Mouse (Mus musculus) lung, postnatal 4 days (tissue): Measurements from ENCODE around the gene Foxp1.

ENCODE experiments used
- DNase-seq, 2 experiments: peaks; one replicate each; pipeline ENCODE4 v3.0.0; 2021

Foxp1 gene

GRCm38 (mm10) chr6:99249496-99250030, 273.0 kb downstream of the Foxp1 start:
- DNase-seq = no peak

DNA sequence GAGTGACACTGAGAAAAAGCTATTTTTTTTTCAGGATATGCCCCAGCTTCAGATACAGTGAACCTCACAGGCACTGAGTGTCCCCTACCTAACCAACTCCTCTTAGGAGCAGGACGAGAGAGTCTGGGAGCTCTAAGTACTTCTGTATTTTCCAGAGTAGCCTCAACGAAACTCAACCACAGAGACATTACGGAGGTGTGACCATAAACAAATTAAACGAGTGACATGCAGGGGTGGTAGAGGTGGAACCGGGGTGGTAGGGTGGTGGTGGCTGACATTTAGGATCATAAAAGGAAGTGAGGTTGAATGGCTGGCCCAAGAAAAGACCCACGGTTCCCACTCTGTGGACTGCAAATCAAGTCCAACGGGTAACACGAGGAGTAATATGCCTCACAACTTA, 274.1 kb downstream of the Foxp1 start:
- no peak for DNase-seq

- no peak for DNase-seq
Measured at GRCm38 (mm10) chr6:99241625-99242395, 280.7 kb downstream of the Foxp1 start.

DNA sequence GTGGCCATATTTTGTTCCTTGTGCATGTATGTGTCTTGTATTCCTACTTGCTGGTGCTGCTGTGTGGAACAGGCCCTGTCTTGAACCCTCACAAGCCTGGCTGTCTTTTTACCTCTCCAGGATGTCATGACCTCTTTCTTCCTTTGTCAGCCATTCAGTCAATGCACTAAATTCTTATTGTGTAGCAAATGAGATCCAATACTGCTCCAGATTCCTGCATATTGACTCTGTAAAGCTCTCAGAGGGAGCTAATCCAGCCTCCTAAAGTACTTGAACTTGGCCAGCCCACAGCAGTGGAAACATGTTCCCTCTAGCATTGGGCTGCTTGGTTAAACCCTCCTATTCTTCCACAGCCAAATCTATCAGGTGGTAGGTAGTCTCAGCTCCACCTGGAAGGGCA, 281.8 kb downstream of the Foxp1 start:
- no peak for DNase-seq

- DNase-seq = no peak
Measured at GRCm38 (mm10) chr6:99235588-99235987, 286.9 kb downstream of the Foxp1 start.

DNA sequence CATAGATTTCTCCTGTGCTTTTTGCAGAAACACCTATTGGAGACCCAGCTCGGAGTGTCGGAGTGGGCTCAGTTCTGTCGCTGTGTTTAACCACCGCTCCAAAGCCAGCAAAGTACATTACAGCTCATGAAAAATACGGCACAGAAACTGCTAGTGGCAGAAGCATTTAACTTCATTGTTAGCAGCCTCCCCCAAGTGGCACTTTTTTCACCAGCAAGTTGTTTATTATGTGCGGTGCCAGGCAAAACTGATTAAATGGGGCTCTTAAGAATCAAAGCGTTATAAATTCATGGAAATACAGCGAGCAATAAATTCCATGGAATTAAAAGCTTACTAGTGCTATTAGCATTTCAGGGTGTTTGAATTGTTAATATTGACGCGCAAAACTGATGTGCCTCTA, 289.1 kb downstream of the Foxp1 start:
- no peak for DNase-seq

DNA sequence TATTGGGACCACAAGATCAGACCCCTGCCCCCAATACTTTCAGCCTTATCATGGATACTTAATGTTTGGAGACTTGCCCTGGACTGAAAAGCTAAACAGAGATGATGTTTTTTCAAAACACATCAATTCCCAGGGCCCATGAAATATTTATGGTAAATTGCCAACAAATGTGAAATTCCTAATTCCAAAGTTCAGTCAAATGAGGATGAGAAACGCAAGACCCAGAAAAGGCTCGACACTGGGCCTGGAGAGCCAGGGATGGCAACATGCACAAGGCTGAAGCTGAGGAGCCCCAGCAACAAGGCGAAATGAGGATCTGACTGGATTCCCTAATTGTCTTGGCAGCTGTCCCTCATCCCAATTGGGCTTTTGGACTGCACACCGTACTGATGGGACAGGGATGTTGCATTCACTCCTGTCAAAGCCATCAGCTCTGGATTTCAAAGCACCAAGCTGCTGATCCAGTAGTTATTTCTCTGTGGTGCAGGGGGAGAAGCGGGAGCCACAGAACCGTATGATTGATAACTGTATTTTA, 294.1 kb downstream of the Foxp1 start:
- DNase-seq = no peak

DNA sequence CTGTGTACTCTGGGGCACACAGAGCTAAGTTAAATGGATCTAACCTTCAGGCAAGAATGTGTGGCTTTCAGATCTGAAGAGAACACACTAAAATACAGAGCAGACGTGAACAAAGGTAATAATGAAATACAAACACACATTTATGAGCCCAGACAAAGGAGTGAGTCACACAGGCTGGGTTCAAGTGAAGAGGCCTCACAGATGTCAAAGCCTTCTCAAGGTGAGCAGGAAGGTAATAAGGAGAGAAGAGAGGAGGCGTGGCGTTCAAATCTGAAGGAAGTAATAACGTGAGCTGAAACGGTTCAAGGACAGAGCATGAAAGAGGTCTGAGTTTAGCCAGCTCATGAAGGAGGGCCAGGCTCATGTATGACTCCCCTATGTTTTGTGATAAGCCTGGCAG, 301.4 kb downstream of the Foxp1 start:
- no peak for DNase-seq

- no peak for DNase-seq
Measured at GRCm38 (mm10) chr6:99220472-99220871, 302.0 kb downstream of the Foxp1 start.

- DNase-seq = no peak
Measured at GRCm38 (mm10) chr6:99217846-99218245, 304.7 kb downstream of the Foxp1 start.

- no peak for DNase-seq
Measured at GRCm38 (mm10) chr6:99217155-99217554, 305.4 kb downstream of the Foxp1 start.

DNA sequence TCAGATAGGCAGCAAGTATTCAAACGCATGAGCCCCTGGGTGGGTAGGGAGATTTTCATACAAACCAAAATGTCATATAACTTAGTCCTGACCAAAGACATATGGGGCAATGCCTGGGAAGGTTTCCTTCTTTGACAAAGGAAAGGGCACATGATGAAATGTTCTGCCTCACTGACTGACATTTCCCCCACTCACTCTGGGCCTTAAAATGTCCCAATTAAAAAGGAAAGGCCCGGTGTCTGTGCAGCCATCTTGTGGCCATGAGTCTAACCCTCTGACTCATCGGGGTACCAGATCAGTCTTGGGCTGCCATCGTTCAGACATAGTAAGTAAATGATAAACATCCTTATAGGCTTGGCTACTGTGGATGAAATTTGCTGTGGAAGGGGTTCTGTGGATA, 310.1 kb downstream of the Foxp1 start:
- DNase-seq = no peak

DNA sequence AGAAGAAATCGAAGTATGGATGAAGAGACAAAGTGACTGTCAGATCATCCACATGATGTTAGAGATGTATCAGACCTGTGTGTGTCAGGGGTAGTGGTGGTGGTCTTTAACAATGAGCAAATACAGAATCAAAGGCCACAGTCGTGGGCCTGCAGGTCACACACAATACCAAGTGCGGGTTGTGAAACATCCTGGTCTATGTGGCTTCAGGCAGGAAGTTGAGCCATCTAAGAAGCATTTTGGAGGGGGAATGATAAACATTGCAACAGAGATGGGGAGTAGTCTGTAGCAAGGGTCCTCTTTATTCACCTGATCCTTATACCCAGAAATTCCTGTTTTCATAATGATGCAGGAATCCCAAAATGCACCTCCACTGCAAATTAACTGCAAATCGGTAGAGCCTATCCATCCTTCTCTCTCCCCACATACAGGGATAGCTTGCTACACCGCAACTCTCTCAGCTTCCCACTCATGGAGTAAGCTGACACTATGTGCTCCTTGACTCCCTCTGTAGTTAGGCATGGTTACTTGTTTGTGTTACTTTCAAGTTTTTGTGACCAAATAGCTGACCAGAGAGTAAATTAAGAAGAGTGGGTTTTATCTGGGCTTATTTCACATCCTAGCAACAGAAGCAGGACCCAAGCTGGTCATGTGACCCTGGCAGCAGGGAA, 310.7 kb downstream of the Foxp1 start:
- no peak for DNase-seq

DNA sequence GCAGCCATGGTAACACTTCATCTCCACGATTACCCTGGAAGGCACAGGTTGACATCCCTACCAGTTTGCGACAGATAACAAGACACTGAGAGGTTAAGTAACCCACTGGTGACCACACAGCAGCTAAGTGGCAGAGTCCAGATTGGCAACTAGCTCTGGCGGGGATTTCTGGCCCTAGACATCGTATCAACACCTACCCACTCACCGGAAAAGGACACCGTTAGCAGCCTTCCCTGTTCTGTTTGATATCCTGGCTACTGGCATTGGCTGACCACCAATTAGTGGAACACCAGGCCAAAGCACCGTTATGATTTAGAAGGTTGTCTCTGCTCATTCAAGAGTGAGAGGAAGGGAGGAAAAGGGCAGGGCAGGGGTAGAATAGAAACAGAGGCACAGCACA, 312.4 kb downstream of the Foxp1 start:
- no peak for DNase-seq

DNA sequence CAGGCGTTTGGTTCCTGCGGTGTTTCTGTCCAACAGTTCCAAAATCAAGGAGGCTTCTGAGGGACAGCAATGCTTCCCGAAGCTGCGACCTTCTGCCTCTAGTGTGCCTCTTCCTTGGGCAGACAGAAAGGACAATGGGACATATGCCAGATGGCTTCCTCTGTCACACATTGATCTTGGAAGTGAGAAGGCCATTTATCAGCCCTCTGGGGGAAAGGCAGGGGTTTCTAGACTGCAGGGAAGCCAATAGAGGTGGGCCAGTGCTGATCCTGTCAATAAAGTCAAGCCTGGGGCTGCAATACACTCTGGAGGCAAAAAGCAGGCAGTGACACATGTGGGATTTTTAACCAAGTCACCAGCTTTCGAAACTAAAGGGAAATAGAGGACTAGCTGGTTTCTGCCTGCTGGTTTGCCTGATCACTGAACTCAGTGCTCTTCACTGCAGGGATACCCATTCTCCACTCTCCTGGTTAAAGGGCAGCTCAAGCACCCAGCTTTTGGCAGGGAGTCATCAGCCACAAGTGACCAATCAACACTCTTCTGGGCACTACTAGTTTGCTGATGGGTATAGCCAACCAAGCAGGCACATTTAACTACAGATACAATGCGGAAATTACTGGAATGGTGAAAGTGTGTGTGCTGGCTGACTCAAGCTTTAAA, 315.2 kb downstream of the Foxp1 start:
- DNase-seq = no peak

GRCm38 (mm10) chr6:99206437-99206870, 316.1 kb downstream of the Foxp1 start:
- DNase-seq = no peak

DNA sequence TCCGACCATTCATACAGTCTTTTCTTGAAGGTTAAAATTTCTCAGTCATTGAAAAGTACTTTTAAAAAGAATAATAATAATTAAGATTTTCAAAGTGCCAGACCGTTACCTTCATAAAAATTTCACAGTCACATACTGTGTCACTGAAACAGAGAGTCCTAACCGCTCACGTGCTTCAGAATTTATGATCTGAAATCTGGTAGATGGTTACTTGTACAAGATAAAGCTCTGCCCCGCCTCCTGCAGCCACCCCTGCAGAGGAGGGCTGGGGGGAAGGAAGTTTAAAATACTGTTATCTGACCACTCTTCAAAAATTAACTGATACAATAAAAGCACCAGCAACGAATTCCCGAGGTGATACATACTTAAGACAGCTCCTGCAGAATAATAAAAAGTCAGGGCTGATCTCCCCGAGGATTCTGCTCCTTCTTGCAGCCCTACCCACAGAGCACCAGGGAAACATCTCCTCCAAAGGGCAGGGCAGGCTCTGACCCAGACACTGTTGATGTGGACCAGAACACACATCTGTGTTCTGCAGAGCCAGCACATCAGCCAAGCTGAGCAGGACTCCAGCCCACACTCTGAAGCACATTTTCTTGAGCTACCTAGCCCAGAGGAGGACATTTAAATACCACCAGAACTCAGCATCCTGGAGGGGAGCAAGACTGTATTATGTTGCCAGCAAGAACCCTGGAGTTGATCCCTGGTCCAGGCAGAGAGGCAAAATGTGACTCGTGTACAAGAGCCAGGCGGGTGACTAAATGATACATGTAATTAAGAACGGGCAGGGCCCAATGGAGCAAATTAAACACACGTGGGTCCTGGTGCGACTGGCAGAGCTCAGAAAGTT, 316.7 kb downstream of the Foxp1 start:
- DNase-seq = no peak

GRCm38 (mm10) chr6:99204780-99205586, 317.5 kb downstream of the Foxp1 start:
- DNase-seq = no peak

GRCm38 (mm10) chr6:99204052-99204779, 318.3 kb downstream of the Foxp1 start:
- DNase-seq = peak in 1 of 2 experiments; percentile 23

- no peak for DNase-seq
Measured at GRCm38 (mm10) chr6:99203231-99203630, 319.3 kb downstream of the Foxp1 start.

- no peak for DNase-seq
Measured at GRCm38 (mm10) chr6:99202781-99203180, 319.7 kb downstream of the Foxp1 start.
